Mouse (Mus musculus): Measurements from ENCODE around the gene Pcmtd2. TPM values are rescaled to one million over a fixed set of nuclear protein-coding genes. Genes with fewer than 3 reads are reported as not detected.
A peak's percentile ranks its signal among the peaks of the same experiment; 100 is the strongest.

Gene Pcmtd2
- total RNA-seq, 2 experiments from 2014 or later: 79.1 to 90.6 TPM

DNA sequence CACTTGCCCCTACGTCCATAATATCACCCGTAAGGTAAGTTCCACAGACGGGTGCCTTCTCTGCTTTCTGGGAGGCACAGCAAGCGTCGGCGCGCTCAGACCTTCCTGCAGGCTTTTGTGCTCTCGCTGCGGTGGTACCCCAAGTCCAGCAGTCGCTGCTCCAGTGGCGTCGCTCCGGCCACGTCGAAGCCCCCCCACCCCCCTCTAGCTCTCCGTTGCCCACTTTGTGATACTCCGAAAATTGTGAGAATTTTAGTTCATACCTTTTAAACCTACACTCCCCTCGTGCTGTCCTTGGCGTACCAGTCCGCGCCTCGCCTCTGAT is 26.8 kb downstream of the Pcmtd2 start:
- Histone ChIP-seq H3K4me3 (peak overlapping the region; percentile 77), H3K27ac (peak overlapping the region; percentile 83)
- no peak for DNase-seq (ENCODE audit: extremely low spot score in 1 of 2, low spot score in 2 of 2)
- intact Hi-C loops (cut with DNase I): no loop called here
- no peak for TF ChIP-seq CTCF (IDR thresholded peaks at IDR 0.05)

DNA sequence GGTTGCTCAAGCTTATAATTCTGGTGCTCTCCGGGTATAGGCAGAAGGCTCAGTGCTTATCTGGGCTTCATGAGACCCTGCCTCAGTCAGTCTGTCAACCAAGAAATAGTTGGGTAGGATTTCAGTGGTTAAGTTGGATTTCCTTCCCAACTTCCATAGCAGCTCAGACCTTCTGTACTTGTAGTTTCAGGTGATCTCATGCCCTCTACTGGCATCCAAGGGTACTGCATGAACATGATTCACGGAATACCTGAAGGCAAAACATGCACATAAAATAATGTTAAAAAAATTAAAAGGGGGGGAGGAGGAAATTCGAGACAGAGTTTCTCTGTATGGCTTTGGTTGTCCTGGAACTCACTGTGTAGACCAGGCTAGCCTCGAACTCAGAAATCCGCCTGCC is 29.3 kb downstream of the Pcmtd2 start:
- H3K27ac ChIP-seq: no peak overlapping the region
- DNase-seq (ENCODE audit: extremely low spot score in 1 of 2, low spot score in 2 of 2): peak; percentile 71 to 74
- intact Hi-C loops (cut with DNase I): loop anchor here (1.0 kb wide), 1 partner anchor 145 kb away; no protein-coding TSS in a partner anchor
- TF ChIP-seq CTCF (IDR thresholded peaks at IDR 0.05): peak; percentile 83
- no peak overlapping the region for H3K4me3 ChIP-seq

DNA sequence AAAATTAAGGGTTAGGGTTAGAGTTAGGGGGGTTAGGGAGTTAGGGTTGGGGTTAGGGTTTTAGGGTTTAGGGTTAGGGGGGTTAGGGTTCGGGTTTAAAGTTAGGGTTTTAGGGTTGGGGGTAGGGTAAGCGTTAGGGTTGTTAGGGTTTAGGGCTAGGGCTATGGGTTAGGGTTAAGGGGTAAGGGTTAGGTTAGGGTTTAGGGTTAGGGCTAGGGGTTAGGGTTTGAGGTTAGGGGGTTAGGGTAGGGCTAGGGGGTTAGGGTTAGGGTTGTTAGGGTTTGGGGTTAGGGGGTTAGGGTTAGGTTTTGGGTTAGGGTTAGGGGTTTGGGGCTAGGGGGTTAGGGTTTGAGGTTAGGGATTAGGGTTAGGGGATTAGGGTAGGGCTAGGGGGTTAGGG is 33.4 kb downstream of the Pcmtd2 start:
- no peak for TF ChIP-seq CTCF (IDR thresholded peaks at IDR 0.05)
- Histone ChIP-seq H3K27ac (no peak overlapping the region), H3K4me3 (no peak overlapping the region)
- intact Hi-C loops (cut with DNase I): no loop called here
- no peak for DNase-seq (ENCODE audit: extremely low spot score in 1 of 2, low spot score in 2 of 2)

DNA sequence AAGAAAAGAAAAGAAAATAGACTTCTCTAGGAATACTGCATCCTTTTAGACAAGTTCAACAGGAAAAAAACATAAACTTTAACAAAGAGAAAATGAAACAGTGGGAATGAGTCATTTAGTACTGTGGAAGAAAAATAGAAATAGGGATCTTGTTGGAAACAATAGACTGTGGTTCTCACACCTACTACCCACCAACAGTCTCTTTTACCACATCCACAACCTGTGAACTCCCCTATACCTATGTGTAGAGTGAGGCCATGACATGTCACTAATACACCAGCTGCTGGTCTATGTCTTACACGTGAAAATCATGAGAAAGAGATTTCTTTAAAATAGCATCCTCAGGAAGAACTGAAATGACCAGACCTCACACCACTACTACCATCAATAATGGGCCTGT is 41.2 kb downstream of the Pcmtd2 start:
- no peak for TF ChIP-seq CTCF (IDR thresholded peaks at IDR 0.05)
- H3K27ac ChIP-seq: no peak overlapping the region
- DNase-seq (ENCODE audit: extremely low spot score in 1 of 2, low spot score in 2 of 2): no peak
- H3K4me3 ChIP-seq: no peak overlapping the region
- intact Hi-C loops (cut with DNase I): no loop called here

DNA sequence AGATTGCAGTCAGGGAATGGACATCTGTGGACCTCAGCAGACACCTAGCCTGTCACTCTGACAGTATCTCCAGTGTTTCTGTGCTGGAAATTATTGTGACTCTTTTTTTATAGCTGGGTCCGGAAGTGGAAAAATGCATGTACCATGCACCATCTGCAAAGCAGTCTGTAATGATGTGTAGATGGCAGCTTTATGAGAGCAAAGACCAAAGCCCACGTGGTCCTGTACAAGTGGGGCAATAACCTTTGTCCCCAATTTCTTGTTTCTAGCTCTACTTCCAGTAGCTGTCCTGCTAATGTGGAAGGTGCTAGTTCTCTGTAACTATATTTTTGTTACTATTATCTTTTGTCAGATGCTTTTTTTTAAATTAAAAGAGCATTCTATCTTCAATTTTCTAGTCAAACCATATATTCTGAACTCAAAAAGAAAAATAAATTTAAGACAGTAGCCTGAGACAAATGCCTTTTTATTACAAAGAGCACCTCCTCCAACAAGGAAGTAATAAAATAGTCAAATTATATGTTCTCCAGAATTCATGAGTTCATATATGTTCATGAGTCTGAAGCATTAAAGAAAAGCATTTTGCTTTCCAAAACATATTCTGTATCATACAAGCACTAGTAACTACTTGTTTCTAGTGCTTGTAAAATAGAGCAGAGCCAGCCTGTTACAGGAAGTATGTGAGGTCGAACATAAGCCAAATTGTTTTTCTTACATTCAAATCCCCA is 45.5 kb downstream of the Pcmtd2 start:
- Histone ChIP-seq H3K4me3 (no peak overlapping the region), H3K27ac (no peak overlapping the region)
- no peak for TF ChIP-seq CTCF (IDR thresholded peaks at IDR 0.05)
- DNase-seq (ENCODE audit: extremely low spot score in 1 of 2, low spot score in 2 of 2): no peak
- intact Hi-C loops (cut with DNase I): no loop called here

Other genes with a start within 250 kb of the Pcmtd2 start
- 10 to 100 TPM; 54.4 to 57.4 TPM for gene Prpf6, start 246.0 kb upstream of the Pcmtd2 start, total RNA-seq (2021)
- gene Zfp512b, start 245.1 kb upstream of the Pcmtd2 start, total RNA-seq (2021): 10 to 100 TPM; 83.1 to 93.8 TPM
- 10 to 100 TPM; 21.5 to 22.0 TPM for gene Samd10, start 238.6 kb upstream of the Pcmtd2 start, total RNA-seq (2021)
- 1 to 10 TPM in 1 of 2 experiments, under 1 TPM in 1; 0.48 to 1.3 TPM for gene Gm29797, start 180.8 kb upstream of the Pcmtd2 start, total RNA-seq (2021)
- 10 to 100 TPM; 10.9 to 11.2 TPM for gene Sox18, start 166.2 kb upstream of the Pcmtd2 start, total RNA-seq (2021)
- gene Tcea2, start 157.5 kb upstream of the Pcmtd2 start, total RNA-seq (2021): 10 to 100 TPM; 65.7 to 78.1 TPM
- 10 to 100 TPM; 30.6 to 33.2 TPM for gene Rgs19, start 143.9 kb upstream of the Pcmtd2 start, total RNA-seq (2021)
- not detected for gene Lkaaear1, start 139.4 kb upstream of the Pcmtd2 start, total RNA-seq (2021)
- 10 to 100 TPM; 48.7 to 53.2 TPM for gene Oprl1, start 122.8 kb upstream of the Pcmtd2 start, total RNA-seq (2021)
- 10 to 100 TPM; 17.9 to 19.6 TPM for gene Myt1, start 74.5 kb upstream of the Pcmtd2 start, total RNA-seq (2021)
- gene Polr3k, start 26.5 kb downstream of the Pcmtd2 start, total RNA-seq (2021): 10 to 100 TPM; 29.5 to 30.9 TPM
- gene Gm14496, start 153.3 kb downstream of the Pcmtd2 start, total RNA-seq (2021): not detected